Mouse (Mus musculus) retina, postnatal 7 days (tissue): ENCODE measurements around the gene Hhat.

Source experiments
- DNase-seq: peaks from one replicate; pipeline ENCODE4 v3.0.0-alpha.2; 2012; ENCODE audit warnings: low read depth, low spot score

Hhat gene

GRCm38 (mm10) chr1:192497505-192497904 is 273.5 kb downstream of the Hhat start:
- no peak for DNase-seq

GRCm38 (mm10) chr1:192489908-192490825 is 280.9 kb downstream of the Hhat start:
- DNase-seq = no peak

- no peak for DNase-seq
Measured at GRCm38 (mm10) chr1:192487571-192487970, 283.5 kb downstream of the Hhat start.

GRCm38 (mm10) chr1:192485030-192485429 is 286.0 kb downstream of the Hhat start:
- no peak for DNase-seq

GRCm38 (mm10) chr1:192481446-192481845 is 289.6 kb downstream of the Hhat start:
- no peak for DNase-seq

- DNase-seq = no peak
Measured at GRCm38 (mm10) chr1:192480072-192480784, 290.8 kb downstream of the Hhat start.

GRCm38 (mm10) chr1:192478176-192478575 is 292.8 kb downstream of the Hhat start:
- DNase-seq = no peak

- DNase-seq = no peak
Measured at GRCm38 (mm10) chr1:192477556-192477955, 293.5 kb downstream of the Hhat start.

GRCm38 (mm10) chr1:192476704-192477103 is 294.3 kb downstream of the Hhat start:
- DNase-seq = no peak

- DNase-seq = no peak
Measured at GRCm38 (mm10) chr1:192473134-192473533, 297.9 kb downstream of the Hhat start.

- no peak for DNase-seq
Measured at GRCm38 (mm10) chr1:192472366-192472765, 298.7 kb downstream of the Hhat start.

- no peak for DNase-seq
Measured at GRCm38 (mm10) chr1:192463732-192464131, 307.3 kb downstream of the Hhat start.

GRCm38 (mm10) chr1:192457526-192458206 is 313.4 kb downstream of the Hhat start:
- no peak for DNase-seq

GRCm38 (mm10) chr1:192457037-192457436 is 314.0 kb downstream of the Hhat start:
- DNase-seq = no peak

GRCm38 (mm10) chr1:192454981-192455380 is 316.0 kb downstream of the Hhat start:
- no peak for DNase-seq

GRCm38 (mm10) chr1:192454501-192454900 is 316.5 kb downstream of the Hhat start:
- no peak for DNase-seq

- no peak for DNase-seq
Measured at GRCm38 (mm10) chr1:192451722-192452121, 319.3 kb downstream of the Hhat start.

- DNase-seq = no peak
Measured at GRCm38 (mm10) chr1:192450425-192450824, 320.6 kb downstream of the Hhat start.

GRCm38 (mm10) chr1:192449572-192450351 is 321.3 kb downstream of the Hhat start:
- DNase-seq = no peak

- no peak for DNase-seq
Measured at GRCm38 (mm10) chr1:192448512-192448911, 322.5 kb downstream of the Hhat start.

GRCm38 (mm10) chr1:192447666-192448065 is 323.4 kb downstream of the Hhat start:
- no peak for DNase-seq
